Mouse (Mus musculus): ENCODE data around the gene Fzd2. TPM values are rescaled to one million over a fixed set of nuclear protein-coding genes. Genes with fewer than 3 reads are reported as not detected.
"Not testable (repeated sequence)": the region's sequence is repeated elsewhere in the genome, so short reads cannot be mapped to it uniquely, and the experiment has no call there.

Gene Fzd2
- polyA plus RNA-seq, 1 experiment from 2014 or later = 8.4 TPM

DNA sequence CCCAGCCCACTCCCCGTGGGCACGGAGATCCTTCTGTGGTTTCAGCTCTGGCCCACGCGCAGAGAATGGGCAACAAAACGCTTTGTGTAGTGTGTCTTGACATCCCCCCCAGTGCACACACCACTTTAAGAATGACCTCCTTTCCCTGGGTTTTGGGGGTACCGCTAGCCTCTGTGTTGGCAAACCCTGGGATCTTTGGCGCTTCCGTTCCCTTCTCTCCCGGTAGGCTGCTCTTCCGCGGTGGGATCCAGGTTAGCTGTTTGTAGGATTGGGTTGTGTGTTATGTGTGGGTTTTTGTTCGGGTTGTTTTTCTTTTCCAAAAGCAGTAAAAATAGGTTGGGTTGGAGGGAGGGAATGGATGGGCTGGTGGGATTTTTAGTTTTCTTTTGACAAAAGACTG, 3.0 kb downstream of the Fzd2 start:
- DNase-seq (ENCODE audit: low spot score); H3K9me3 ChIP-seq (ENCODE audit: control insufficient read depth, low read length); H3K27ac ChIP-seq (ENCODE audit: low read depth, low read length); H3K4me1 ChIP-seq (replicated peaks; ENCODE audit: control insufficient read depth, insufficient read depth, low read length); ATAC-seq (replicated peaks; ENCODE audit: low FRiP score); H3K36me3 ChIP-seq (ENCODE audit: control insufficient read depth, insufficient read depth, low read length): not testable (repeated sequence)
- H3K27me3 ChIP-seq (replicated peaks; ENCODE audit: control insufficient read depth, insufficient read depth, low read length) = peaks cover 64% of the 10 kb centered on the region
- peak overlapping the region; percentile 50 for H3K4me2 ChIP-seq
- peak overlapping the region; percentile 41; the same call in 1 of the 2 replicates for H3K9ac ChIP-seq (ENCODE audit: low read depth, low read length)
- WGBS = 14% methylated on average over 12 of the region's 12 CpGs
- H3K4me3 ChIP-seq (ENCODE audit: low read depth, low read length) = peak overlapping the region; percentile 53

DNA sequence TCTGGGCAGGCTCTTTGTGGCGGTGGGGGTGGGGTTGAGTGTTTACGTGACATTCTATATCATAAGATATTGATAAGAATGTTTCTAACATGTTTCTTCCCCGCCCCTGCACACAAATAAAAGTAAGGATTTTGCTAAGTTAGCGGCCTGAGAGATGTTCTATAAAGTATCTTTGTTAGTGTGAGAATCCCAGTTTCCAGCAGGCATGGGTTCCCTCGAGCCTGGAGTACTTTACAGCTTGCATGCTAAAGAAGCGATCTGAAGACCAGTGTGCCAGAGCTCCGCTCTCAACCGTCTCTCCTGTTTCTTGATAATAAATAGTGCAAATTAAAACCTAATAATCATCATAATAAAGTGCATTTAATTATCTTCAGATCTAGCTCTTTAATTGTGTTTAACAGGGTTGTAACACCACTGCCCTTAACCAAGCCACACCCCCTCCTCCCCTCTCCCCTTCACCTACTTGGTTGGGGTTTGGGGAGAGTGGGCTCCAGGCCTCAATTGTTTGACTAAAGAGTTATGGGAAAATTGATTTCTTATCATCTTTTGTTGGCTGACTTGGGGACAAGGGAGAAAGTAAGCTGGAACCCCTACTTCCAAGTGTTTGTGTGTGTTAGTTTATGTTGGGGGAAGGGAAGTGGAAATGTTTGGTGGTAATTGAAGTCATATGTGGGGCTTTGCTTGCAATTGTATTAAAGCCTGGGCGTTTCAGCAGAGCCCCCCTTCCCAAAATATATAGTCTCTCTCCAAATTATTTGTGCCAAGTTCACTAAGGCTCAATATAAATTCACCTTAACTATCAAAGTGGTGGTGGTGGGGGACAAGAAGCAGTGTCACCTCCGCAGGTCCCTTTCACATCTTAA, 3.7 kb downstream of the Fzd2 start:
- Histone ChIP-seq H3K4me3 (ENCODE audit: low read depth, low read length) (peak overlapping the region; percentile 53), H3K4me2 (peak overlapping the region; percentile 50; the same call in 1 of the 2 replicates), H3K9ac (ENCODE audit: low read depth, low read length) (no peak overlapping the region), H3K27me3 (replicated peaks; ENCODE audit: control insufficient read depth, insufficient read depth, low read length) (peaks cover 60% of the 10 kb centered on the region), H3K27ac (ENCODE audit: low read depth, low read length) (no peak overlapping the region), H3K9me3 (ENCODE audit: control insufficient read depth, low read length) (no peaks in the 10 kb centered on the region), H3K4me1 (replicated peaks; ENCODE audit: control insufficient read depth, insufficient read depth, low read length) (no peaks in the 10 kb centered on the region), H3K36me3 (ENCODE audit: control insufficient read depth, insufficient read depth, low read length) (no peaks in the 10 kb centered on the region)
- no peak for DNase-seq (ENCODE audit: low spot score)
- WGBS = 35% methylated on average over 10 of the region's 10 CpGs
- ATAC-seq (replicated peaks; ENCODE audit: low FRiP score) = no peak

DNA sequence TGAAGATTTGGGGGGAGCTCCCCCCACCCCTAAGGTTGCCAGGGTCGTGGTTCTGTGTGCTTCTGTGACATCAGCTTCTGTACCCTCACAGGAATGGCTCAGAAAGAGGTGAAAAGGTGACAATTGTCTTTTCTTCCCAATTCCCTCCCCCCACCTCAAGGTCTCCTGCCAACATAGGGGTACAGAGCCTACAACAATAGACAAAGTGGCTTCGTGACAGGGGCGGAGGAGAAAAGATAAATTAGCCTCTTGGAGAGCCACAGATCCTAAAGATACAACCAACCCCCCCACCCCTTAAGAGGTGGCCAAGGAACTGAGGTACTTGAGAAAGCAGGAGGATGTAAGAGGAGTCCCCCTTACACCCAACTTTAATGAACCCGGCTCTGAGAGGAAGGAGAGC, 4.5 kb downstream of the Fzd2 start:
- Histone ChIP-seq H3K27me3 (replicated peaks; ENCODE audit: control insufficient read depth, insufficient read depth, low read length) (peaks cover 53% of the 10 kb centered on the region), H3K4me3 (ENCODE audit: low read depth, low read length) (0 out of 2 replicates have a peak overlapping the region, but pooled peaks have one; percentile 8), H3K4me1 (replicated peaks; ENCODE audit: control insufficient read depth, insufficient read depth, low read length) (no peaks in the 10 kb centered on the region), H3K4me2 (peak overlapping the region; percentile 50; the same call in 1 of the 2 replicates), H3K36me3 (ENCODE audit: control insufficient read depth, insufficient read depth, low read length) (no peaks in the 10 kb centered on the region), H3K9ac (ENCODE audit: low read depth, low read length) (no peak overlapping the region), H3K9me3 (ENCODE audit: control insufficient read depth, low read length) (no peaks in the 10 kb centered on the region), H3K27ac (ENCODE audit: low read depth, low read length) (no peak overlapping the region)
- ATAC-seq (replicated peaks; ENCODE audit: low FRiP score) (no peak), DNase-seq (ENCODE audit: low spot score) (no peak)
- WGBS = 38% methylated on average over 4 of the region's 4 CpGs

DNA sequence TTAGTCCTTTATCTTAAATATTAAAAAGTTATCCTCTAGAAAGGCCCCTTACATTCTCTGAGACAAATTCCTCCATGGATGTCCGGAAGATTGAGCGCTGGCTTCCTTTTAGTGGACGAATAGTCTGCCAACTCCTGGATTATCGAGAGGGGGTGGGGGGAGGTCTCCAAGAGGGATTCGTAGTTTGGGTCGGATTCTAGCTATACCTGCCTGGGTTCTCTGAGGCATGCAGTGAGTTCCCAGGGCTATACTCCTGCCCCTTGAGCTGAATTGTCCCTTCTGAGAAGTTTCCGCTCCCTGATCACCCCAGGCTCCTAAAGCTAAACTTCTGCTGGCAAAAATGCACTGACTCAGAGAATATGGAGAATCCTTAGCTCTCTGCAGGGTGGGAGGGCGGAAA, 5.3 kb downstream of the Fzd2 start:
- 67% methylated on average over 8 of the region's 8 CpGs for WGBS
- ATAC-seq (replicated peaks; ENCODE audit: low FRiP score) (no peak), DNase-seq (ENCODE audit: low spot score) (no peak)
- Histone ChIP-seq H3K4me2 (no peak overlapping the region), H3K9ac (ENCODE audit: low read depth, low read length) (no peak overlapping the region), H3K4me3 (ENCODE audit: low read depth, low read length) (no peak overlapping the region), H3K36me3 (ENCODE audit: control insufficient read depth, insufficient read depth, low read length) (no peaks in the 10 kb centered on the region), H3K4me1 (replicated peaks; ENCODE audit: control insufficient read depth, insufficient read depth, low read length) (no peaks in the 10 kb centered on the region), H3K27ac (ENCODE audit: low read depth, low read length) (no peak overlapping the region), H3K9me3 (ENCODE audit: control insufficient read depth, low read length) (no peaks in the 10 kb centered on the region), H3K27me3 (replicated peaks; ENCODE audit: control insufficient read depth, insufficient read depth, low read length) (peaks cover 45% of the 10 kb centered on the region)

DNA sequence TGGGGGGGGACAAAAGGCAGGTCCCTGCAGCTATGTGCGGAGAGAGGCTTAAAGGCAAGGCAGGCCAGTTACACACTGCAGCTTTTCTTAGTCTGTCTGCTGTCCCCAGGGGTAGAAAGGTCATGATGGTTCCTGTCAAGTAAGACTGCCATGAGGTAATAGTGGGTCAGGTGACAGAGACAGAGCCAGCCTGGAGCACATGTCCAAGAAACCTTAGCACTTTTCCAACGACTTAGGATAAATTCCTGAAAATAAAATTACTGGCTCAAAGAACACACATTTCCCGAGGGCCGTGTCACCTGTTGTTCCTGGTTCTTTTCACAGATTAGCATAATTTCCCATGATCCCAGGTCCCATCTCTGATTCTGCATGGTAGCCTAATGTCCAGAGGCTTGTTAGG, 6.1 kb downstream of the Fzd2 start:
- Histone ChIP-seq H3K27me3 (replicated peaks; ENCODE audit: control insufficient read depth, insufficient read depth, low read length) (peaks cover 37% of the 10 kb centered on the region), H3K27ac (ENCODE audit: low read depth, low read length) (no peak overlapping the region)
- ATAC-seq (replicated peaks; ENCODE audit: low FRiP score) = no peak

DNA sequence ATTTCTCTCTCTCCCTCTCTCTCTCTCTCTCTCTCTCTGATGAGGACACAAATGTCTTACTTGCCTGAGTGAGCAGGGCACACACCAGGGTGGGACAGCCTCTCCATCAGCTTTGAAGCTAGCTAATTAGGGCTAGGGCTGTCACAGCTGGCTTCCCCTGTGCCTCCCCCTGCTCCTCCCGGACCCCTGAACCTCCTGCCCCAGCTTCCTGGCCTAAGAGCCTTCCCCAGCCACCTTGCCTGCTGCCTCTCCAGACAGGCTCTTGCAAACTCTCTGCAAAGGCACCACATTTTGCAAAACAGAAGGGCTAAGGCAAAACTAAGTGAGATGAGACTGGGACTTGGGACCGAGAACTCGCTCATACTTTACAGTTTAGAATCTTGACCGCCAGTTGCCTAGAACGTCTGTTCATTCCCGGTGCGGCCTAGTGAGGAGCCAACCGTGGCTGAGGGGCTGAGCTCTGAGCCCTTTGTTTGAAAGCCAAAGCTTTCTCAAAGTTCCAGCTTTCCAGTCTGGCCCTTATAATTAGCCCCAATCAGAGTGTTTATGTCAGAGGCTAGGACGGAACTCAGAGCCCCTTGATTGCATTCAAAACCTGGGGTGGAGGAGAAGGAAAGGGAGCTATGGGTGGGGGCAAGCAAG, 6.6 kb downstream of the Fzd2 start:
- H3K36me3 ChIP-seq (ENCODE audit: control insufficient read depth, insufficient read depth, low read length) = no peaks in the 10 kb centered on the region
- WGBS = 35% methylated on average over 9 of the region's 9 CpGs
- H3K27me3 ChIP-seq (replicated peaks; ENCODE audit: control insufficient read depth, insufficient read depth, low read length) = peaks cover 32% of the 10 kb centered on the region
- ATAC-seq (replicated peaks; ENCODE audit: low FRiP score) = no peak
- H3K9me3 ChIP-seq (ENCODE audit: control insufficient read depth, low read length) = no peaks in the 10 kb centered on the region
- no peak overlapping the region for H3K4me3 ChIP-seq (ENCODE audit: low read depth, low read length)
- H3K4me1 ChIP-seq (replicated peaks; ENCODE audit: control insufficient read depth, insufficient read depth, low read length) = no peaks in the 10 kb centered on the region
- no peak overlapping the region for H3K4me2 ChIP-seq
- no peak overlapping the region for H3K9ac ChIP-seq (ENCODE audit: low read depth, low read length)
- DNase-seq (ENCODE audit: low spot score) = no peak
- H3K27ac ChIP-seq (ENCODE audit: low read depth, low read length) = peak overlapping the region; percentile 16; the same call in 1 of the 2 replicates

More for the DNA sequence above, 6.1 kb downstream of the Fzd2 start:
- Histone ChIP-seq H3K9ac (ENCODE audit: low read depth, low read length) (no peak overlapping the region), H3K9me3 (ENCODE audit: control insufficient read depth, low read length) (no peaks in the 10 kb centered on the region), H3K4me3 (ENCODE audit: low read depth, low read length) (no peak overlapping the region), H3K4me1 (replicated peaks; ENCODE audit: control insufficient read depth, insufficient read depth, low read length) (no peaks in the 10 kb centered on the region), H3K4me2 (no peak overlapping the region), H3K36me3 (ENCODE audit: control insufficient read depth, insufficient read depth, low read length) (no peaks in the 10 kb centered on the region)
- 61% methylated on average over 4 of the region's 4 CpGs for WGBS
- DNase-seq (ENCODE audit: low spot score) = no peak

DNA sequence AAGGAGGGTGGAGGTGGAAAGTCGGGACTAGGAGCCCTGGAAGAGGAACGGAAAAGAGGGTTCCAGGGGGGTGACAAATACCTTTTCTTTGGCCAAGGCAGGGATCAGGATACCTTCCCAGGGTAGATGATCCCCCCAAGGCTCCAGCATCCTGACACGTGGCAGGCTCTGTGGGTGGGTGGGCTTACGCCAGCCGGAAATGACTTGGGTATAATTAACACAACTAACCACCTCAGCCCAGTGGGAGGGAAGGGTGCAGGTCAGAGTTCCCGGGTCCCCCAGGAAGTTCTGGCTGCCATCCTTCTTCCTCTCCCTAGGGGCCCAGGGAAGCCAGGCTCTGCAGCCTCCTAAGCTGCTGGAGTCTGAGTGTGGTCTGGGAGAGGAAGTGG, 7.1 kb downstream of the Fzd2 start:
- Histone ChIP-seq H3K4me1 (replicated peaks; ENCODE audit: control insufficient read depth, insufficient read depth, low read length) (no peaks in the 10 kb centered on the region), H3K36me3 (ENCODE audit: control insufficient read depth, insufficient read depth, low read length) (no peaks in the 10 kb centered on the region), H3K9ac (ENCODE audit: low read depth, low read length) (no peak overlapping the region), H3K4me2 (no peak overlapping the region), H3K27me3 (replicated peaks; ENCODE audit: control insufficient read depth, insufficient read depth, low read length) (peaks cover 27% of the 10 kb centered on the region), H3K27ac (ENCODE audit: low read depth, low read length) (peak overlapping the region; percentile 16; the same call in 1 of the 2 replicates), H3K4me3 (ENCODE audit: low read depth, low read length) (no peak overlapping the region), H3K9me3 (ENCODE audit: control insufficient read depth, low read length) (no peaks in the 10 kb centered on the region)
- ATAC-seq (replicated peaks; ENCODE audit: low FRiP score) (no peak), DNase-seq (ENCODE audit: low spot score) (no peak)
- WGBS = 11% methylated on average over 6 of the region's 6 CpGs

DNA sequence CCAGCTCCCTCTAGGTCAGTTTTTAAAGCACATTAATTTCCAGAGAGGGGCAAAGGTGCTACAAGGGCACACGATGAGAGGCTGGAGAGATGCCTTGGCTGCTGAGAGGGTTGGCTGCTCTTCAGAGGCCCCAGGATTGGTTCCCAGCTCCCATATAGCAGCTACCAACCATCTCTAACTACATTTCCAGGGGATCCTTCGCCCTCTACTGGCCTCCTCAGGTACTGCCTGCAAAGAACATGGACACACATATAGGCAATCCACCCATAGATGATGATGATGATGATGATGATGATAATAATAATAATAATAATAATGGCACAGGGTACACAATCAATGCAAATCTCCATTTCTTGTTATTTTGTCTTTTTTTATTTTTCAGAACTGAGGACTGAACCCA, 15.3 kb downstream of the Fzd2 start:
- no peak for ATAC-seq (replicated peaks; ENCODE audit: low FRiP score)
- Histone ChIP-seq H3K27ac (ENCODE audit: low read depth, low read length) (no peak overlapping the region), H3K27me3 (replicated peaks; ENCODE audit: control insufficient read depth, insufficient read depth, low read length) (no peaks in the 10 kb centered on the region), H3K9ac (ENCODE audit: low read depth, low read length) (no peak overlapping the region), H3K36me3 (ENCODE audit: control insufficient read depth, insufficient read depth, low read length) (no peaks in the 10 kb centered on the region), H3K4me2 (no peak overlapping the region), H3K9me3 (ENCODE audit: control insufficient read depth, low read length) (peaks cover 2% of the 10 kb centered on the region), H3K4me3 (ENCODE audit: low read depth, low read length) (no peak overlapping the region), H3K4me1 (replicated peaks; ENCODE audit: control insufficient read depth, insufficient read depth, low read length) (peaks cover 8% of the 10 kb centered on the region)
- DNase-seq (ENCODE audit: low spot score) = no peak
- WGBS = 60% methylated on average over 2 of the region's 2 CpGs
